Mouse (Mus musculus) ovary, postnatal 14 days (tissue): ENCODE results near the gene Ucn3.

Source experiments
- DNase-seq: peaks from one replicate; pipeline ENCODE4 v3.0.0; 2022; ENCODE audit warnings: low spot score

Gene Ucn3

GRCm38 (mm10) chr13:3891479-3892087 is 53.6 kb downstream of the Ucn3 start:
- no peak for DNase-seq
